Mouse (Mus musculus): ENCODE data around the gene Trex2. TPM values are rescaled to one million over a fixed set of nuclear protein-coding genes. Genes with fewer than 3 reads are reported as not detected.

Gene Trex2
- polyA plus RNA-seq (2015; fragmentation: Nextera tagmentation; extraction: Ambion mirVana) = 0.50 and 0.77 TPM in 2 replicates

- DNase-seq (ENCODE audit: low spot score) = no peak
Observed at GRCm38 (mm10) chrX:73435252-73435651, at the start of gene Trex2. Trex2 (minus strand) TSS chrX:73435344.

DNA sequence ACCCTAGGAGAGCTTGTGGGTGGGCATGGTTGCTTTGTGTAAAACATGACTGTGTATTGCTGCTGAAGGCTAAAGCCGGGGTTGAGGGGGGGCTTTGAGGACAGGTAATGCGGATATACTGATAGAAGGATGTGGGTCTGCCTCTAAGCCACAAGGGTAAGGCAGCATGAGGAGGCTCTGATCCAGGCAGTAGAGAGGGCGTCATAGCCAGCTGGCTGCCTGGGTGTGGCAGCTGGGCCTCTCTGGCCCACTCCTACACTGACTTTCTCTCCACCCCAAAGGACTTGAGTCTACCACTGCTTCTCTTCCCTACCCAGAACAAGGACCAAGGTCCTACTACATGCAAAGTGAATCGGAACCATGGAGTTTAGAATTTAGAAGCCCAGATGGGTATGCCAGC, 49.7 kb upstream of the Trex2 start:
- no peak for DNase-seq (ENCODE audit: low spot score)

DNA sequence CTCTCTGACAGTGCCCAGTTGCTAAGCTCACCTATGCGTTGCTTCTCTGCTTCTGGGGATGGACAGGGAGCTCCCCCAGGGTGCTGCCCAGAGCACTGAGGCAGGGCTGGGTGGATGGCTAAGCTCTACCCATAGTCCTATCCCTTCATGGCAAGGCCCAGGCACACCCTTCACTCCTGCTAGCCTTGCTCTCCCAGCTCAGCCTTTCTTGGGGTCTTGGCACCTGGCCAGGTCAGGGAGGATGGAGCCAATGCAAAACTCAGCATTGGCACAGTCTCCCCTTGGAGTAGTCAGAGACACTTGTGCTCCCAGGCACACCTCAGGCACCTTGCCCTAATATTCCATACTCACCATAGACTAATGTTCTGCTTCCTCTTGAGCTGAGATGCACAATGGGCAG, 48.9 kb upstream of the Trex2 start:
- no peak for DNase-seq (ENCODE audit: low spot score)

GRCm38 (mm10) chrX:73483484-73483810, 48.3 kb upstream of the Trex2 start, which contains the start of gene Bgn:
Bgn (plus strand) TSS chrX:73483602.
- DNase-seq (ENCODE audit: low spot score) = no peak

GRCm38 (mm10) chrX:73482643-73483483, 47.7 kb upstream of the Trex2 start:
- no peak for DNase-seq (ENCODE audit: low spot score)

- DNase-seq (ENCODE audit: low spot score) = no peak
Observed at GRCm38 (mm10) chrX:73480334-73480733, 45.2 kb upstream of the Trex2 start.

- DNase-seq (ENCODE audit: low spot score) = no peak
Observed at GRCm38 (mm10) chrX:73479656-73480055, 44.5 kb upstream of the Trex2 start.

GRCm38 (mm10) chrX:73477500-73477899, 42.4 kb upstream of the Trex2 start:
- DNase-seq (ENCODE audit: low spot score) = no peak

DNA sequence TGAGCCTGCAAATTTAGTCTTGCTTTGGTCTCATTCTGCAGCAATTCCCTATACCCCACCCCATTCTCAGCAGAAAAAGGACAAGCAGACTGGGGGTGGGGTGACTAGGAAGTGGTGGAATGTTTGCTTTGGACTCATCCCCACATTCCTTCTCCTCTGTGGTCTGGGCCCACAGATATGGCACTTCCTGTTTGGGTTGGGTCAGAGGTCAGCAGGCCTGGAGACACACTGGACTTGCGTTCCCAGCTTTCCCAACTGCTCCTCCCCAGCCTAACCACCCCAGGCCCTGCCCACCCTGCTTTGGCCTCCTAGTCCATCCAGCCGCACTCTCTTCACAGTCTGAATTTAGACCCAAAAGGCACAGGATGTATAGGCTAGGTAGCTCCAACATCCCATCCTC, 41.5 kb upstream of the Trex2 start:
- DNase-seq (ENCODE audit: low spot score) = no peak

DNA sequence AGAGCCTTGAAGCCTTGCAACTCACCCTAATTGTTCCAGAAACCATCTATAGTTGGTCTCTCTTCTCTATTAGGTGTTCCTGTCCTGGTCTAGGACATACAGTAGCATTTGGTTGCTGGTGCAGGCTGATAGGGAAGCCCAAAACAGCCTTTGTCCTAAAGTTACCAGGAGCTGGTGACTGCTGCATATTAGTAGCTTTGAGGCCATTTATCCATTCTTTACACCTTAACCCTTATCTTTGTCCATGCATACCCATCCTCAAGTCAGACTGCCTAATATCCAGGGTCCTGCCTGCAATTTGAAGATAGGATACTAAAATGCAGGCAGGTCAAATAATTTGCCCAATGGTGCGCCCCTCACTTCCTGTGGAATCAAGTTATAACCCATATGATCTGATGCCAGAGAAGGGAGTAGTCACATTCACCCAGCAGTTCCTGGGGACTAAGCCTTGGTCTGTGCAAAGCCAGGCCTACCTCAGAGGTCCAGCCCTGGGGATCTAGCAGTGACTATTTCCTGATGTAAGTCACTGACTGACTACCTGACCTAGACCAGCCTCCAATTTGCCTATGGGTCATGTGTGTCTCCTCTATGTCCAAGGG, 40.6 kb upstream of the Trex2 start:
- no peak for DNase-seq (ENCODE audit: low spot score)

- no peak for DNase-seq (ENCODE audit: low spot score)
Observed at GRCm38 (mm10) chrX:73474340-73475165, 39.4 kb upstream of the Trex2 start.

- DNase-seq (ENCODE audit: low spot score) = no peak
Observed at GRCm38 (mm10) chrX:73471764-73472163, 36.6 kb upstream of the Trex2 start.

DNA sequence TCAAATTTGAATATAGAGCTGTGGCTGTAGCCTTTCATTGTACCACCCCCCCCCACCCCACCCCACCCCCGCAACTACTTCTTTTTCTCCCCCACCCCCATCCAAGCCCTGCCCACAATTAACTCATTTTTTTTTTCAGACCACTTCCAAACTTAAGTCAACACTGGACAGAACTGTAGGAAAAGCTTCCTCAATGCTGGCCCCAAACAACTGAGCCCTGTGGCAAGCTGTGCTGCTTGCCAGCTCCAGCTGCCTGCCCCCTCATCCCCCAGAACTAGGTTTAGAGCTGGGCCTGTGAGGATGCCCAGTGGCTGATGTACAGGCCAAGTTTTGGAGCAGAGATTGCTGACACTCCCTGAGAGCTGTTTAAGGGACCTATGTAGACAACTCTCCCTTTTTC, 33.6 kb upstream of the Trex2 start:
- no peak for DNase-seq (ENCODE audit: low spot score)

- no peak for DNase-seq (ENCODE audit: low spot score)
Observed at GRCm38 (mm10) chrX:73468330-73468729, 33.2 kb upstream of the Trex2 start.

DNA sequence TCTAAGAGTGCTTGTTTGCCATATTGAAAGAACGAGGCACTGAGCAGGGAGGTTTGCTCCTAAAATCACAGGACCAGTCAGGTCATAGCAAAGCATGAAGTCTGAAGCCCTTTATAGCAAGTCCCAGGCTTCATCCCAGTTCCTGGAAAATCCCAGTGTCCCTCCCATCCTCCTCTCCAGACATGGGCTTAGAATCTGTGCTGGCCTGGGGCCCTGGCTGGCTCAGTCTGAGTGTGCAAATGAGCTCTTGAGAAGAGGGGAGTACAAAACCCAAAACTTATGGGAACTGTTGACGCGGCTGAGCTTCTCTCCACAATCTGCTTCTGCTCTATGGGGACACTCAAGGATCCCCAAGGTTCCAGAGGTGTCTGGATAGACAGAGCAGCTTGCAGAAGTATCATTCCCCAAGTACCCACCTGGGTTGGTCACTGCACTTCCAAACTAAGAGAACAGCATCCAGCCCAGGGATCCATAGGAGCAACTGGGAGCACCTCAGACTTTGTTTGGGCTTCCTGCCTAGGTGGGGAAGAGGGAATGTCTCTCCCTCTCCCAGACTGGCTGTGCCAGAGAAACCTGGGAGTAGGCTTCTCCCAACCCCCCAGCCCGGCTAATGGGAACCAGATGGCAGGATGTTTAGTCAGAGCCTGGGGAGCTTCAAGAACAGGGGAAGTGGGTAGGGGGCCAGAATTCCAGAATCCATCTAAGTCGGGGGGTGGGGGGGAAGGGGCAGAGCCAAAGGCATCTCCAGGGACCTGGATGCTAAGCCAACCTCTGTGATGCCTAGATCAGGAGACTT, 32.5 kb upstream of the Trex2 start:
- DNase-seq (ENCODE audit: low spot score) = no peak

DNA sequence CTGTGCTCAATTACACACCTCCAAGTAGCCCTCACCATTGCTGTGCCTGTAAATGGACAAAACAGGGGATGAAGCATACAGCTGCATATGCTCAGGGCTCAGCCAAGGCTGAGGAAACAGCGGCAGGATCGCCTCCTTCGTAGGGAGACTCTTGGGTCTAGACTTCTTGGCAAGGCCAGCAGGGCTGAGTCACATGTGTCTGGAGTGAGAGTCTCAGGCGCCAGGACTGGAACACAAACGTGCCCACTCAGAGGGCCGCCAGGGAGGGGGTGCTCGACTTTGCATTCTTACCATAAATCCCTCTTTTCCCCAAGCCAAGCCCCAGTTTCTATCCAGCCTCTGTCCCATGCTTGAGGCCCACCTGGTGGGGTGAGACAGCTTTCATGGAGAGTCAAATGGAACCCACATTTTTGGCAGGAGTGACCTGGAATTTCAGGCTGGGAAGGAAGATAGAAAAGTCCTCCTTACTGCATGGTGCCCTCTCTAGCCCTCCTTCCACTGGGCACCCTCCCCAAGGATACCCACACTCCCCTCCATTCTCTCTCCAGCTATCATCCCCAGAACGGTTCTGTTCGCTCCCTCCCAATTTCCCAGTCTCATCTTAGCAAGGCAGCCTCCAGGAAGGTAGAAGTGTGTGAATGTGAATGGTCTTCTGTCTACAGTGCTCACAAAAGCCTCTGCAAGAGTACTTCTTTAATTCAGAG, 30.5 kb upstream of the Trex2 start:
- DNase-seq (ENCODE audit: low spot score) = no peak

DNA sequence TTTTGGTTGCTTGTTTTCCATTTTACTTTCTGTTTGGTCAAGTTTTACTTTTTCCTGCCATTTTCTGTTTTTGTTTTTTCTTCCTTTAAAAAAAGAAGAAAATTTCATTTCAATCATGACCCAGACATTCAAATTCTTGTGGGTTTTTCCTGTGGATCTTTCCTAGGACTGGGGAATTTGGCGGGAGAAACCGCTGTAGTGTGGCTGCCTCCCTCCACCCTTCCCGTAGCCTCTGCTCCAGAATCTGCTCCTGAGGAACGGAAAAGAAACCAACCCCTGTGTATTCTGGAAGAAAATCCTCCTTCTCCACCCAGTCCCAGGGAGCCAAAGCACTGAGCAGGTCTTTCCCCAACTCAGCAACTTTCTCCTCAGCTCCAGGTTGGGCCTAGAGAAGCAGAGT, 25.6 kb upstream of the Trex2 start:
- DNase-seq (ENCODE audit: low spot score) = no peak

DNA sequence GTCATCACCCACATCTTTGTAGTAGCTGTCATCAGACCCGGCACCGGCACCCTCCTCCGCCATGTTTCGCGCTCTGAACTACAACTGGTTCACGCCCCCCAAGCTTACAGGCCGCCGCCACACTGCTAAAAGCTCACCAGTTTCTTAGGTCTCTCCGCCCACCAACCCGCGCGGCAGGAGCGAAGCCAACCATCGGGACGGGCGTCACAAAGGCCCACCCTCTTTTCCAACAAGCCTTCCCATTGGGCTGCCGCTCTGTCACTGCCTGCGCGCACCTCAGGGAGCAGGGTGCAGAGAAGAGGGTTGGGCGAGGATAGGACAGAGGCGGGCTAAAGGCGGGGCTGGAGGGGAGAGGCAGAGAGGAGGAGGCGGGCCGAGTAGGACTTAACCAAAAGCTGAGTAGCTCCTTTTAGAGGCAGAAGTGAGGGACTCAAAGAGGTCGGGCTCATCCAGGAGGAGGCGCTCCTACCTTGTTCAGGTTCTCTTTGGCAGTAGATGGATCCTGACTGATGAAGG, 23.8 kb upstream of the Trex2 start, which contains the start of gene Haus7:
Gene Haus7, minus strand, starts transcription at position 168 of the 516 bp plus-strand sequence.
- peak; percentile 92 for DNase-seq (ENCODE audit: low spot score)

GRCm38 (mm10) chrX:73451949-73452348, 16.8 kb upstream of the Trex2 start:
- peak; percentile 53 for DNase-seq (ENCODE audit: low spot score)

DNA sequence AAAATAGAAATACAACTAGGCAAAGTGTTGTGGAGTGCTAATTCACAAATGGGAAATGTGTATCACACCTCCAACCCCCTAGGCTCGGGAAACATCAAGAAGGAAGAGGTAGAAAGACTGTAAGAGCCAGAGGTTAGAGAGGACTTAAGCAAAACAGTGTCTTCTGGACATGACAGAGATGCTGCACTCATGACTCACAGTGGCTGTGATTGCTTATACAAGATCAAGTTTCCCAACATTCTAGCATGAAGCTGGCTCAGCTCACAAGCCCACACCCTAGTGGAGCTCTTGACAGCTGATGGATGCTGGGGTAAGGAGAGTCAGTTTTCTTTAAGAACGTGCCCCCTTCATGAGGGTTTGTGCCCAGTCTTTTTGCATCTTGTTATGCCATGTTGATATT, 6.3 kb upstream of the Trex2 start:
- no peak for DNase-seq (ENCODE audit: low spot score)

Data from thymus, postnatal 0 days (tissue).